Mouse (Mus musculus): ENCODE measurements around the gene Ttc28.

DNA sequence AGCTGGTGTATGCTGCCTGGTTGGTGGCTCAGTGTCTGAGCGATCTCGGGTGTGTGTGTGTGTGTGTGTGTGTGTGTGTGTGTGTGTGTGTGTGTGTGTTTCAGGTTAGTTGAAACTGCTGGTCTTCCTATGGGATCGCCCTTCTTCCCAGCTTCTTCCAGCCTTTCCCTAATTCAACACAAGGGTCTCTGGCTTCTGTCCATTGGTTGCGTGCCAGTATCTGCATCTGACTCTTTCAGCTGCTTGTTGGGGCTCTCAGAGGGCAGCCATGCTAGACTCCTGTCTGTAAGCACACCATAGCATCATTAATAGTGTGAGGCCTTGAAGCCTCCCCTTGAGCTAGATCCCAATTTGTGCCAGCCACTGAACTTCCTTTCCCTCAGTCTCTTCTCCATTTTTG is 49.7 kb downstream of the Ttc28 start:
- TF ChIP-seq CTCF (IDR thresholded peaks at IDR 0.05; ENCODE audit: control insufficient read depth, insufficient read depth, low read length), result no peak
- TF ChIP-seq POLR2A (IDR thresholded peaks at IDR 0.05; ENCODE audit: borderline replicate concordance, control insufficient read depth, low read depth, low read length), result no peak
